Mouse (Mus musculus) midbrain, embryonic 12.5 days (tissue): ENCODE results near the gene Nhp2. TPM values are rescaled to one million over a fixed set of nuclear protein-coding genes. Genes with fewer than 3 reads are reported as not detected.
A peak's percentile ranks its signal among the peaks of the same experiment; 100 is the strongest.
"Not testable (repeated sequence)": the region's sequence is repeated elsewhere in the genome, so short reads cannot be mapped to it uniquely, and the experiment has no call there.

Source experiments
- ATAC-seq: fragments of 200-750 bp; cut with Nextera tagmentation; 2 replicates; pipeline ENCODE4 v1.8.0; 2017; ENCODE audit warnings: low read depth, moderate TSS enrichment, moderate library complexity; ENCODE audit not compliant: low FRiP score
- H3K27ac ChIP-seq: fragments of 300-500 bp; sonication (generic); replicated peaks from 2 replicates; pipeline ENCODE4 v1.5.1; 2016; ENCODE audit warnings: mild to moderate bottlenecking
- H3K27me3 ChIP-seq: fragments of 300-500 bp; sonication (generic); 2 replicates; pipeline ENCODE4 v1.6.1; 2016; ENCODE audit warnings: mild to moderate bottlenecking
- H3K36me3 ChIP-seq: fragments of 300-500 bp; sonication (generic); 2 replicates; pipeline ENCODE4 v1.6.1; 2016
- H3K4me1 ChIP-seq: fragments of 300-500 bp; sonication (generic); 2 replicates; pipeline ENCODE4 v1.6.1; 2016
- H3K4me2 ChIP-seq: fragments of 300-500 bp; sonication (generic); replicated peaks from 2 replicates; pipeline ENCODE4 v1.6.1; 2016; ENCODE audit warnings: mild to moderate bottlenecking, moderate library complexity
- H3K4me3 ChIP-seq: fragments of 300-500 bp; sonication (generic); 2 replicates; pipeline ENCODE4 v1.5.1; 2016; ENCODE audit warnings: mild to moderate bottlenecking
- H3K9ac ChIP-seq: fragments of 300-500 bp; sonication (generic); replicated peaks from 2 replicates; pipeline ENCODE4 v1.6.1; 2016; ENCODE audit warnings: mild to moderate bottlenecking, moderate library complexity
- H3K9me3 ChIP-seq: fragments of 300-500 bp; sonication (generic); 2 replicates; pipeline ENCODE4 v1.6.1; 2016; ENCODE audit warnings: mild to moderate bottlenecking
- WGBS: fragments of 180-500 bp; shearing (Covaris S2); methylation state at CpG from one replicate; pipeline ENCODE4 v1.1.7; 2016; 5-methylcytosine and 5-hydroxymethylcytosine counted together
- polyA plus RNA-seq: library from polyadenylated mRNA; unstranded; fragments of >200 nt; fragmentation: Nextera tagmentation; extraction: Ambion mirVana; gene quantifications from 2 replicates; pipeline ENCODE4 v1.2.1, GENCODE M21; 2016

The Nhp2 gene
- polyA plus RNA-seq, 1 experiment from 2014 or later: 128 TPM

DNA sequence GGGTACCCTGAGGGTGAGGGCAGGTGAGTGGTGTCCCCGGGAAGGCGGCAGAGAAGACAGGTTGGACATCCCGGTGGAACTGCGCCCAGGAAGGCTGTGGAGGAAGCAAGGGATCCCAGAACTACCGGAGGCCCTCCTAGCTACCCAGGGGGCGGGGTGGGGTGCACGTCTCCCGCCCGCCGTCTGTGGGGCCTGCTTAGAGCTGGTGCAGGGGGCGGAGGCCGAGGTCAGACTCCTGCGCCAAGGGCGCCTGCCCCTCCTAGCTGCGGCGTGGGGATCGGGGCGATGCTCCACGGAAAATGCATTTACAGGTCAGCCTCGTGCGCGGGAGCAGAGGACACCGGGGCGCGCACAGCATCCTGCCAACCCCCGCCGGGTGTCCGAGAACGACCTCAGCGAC is 30.7 kb downstream of the Nhp2 start:
- no peak for ATAC-seq
- peak overlapping the region; percentile 62 for H3K9ac ChIP-seq
- no peaks in the 10 kb centered on the region for H3K36me3 ChIP-seq
- peaks cover 30% of the 10 kb centered on the region for H3K27me3 ChIP-seq
- peak overlapping the region; percentile 87 for H3K4me2 ChIP-seq
- H3K27ac ChIP-seq: no peak overlapping the region
- H3K4me1 ChIP-seq: peaks cover 31% of the 10 kb centered on the region
- H3K9me3 ChIP-seq: no peaks in the 10 kb centered on the region
- WGBS: under 1% methylated on average over 30 of the region's 30 CpGs
- peak overlapping the region; percentile 58 for H3K4me3 ChIP-seq

DNA sequence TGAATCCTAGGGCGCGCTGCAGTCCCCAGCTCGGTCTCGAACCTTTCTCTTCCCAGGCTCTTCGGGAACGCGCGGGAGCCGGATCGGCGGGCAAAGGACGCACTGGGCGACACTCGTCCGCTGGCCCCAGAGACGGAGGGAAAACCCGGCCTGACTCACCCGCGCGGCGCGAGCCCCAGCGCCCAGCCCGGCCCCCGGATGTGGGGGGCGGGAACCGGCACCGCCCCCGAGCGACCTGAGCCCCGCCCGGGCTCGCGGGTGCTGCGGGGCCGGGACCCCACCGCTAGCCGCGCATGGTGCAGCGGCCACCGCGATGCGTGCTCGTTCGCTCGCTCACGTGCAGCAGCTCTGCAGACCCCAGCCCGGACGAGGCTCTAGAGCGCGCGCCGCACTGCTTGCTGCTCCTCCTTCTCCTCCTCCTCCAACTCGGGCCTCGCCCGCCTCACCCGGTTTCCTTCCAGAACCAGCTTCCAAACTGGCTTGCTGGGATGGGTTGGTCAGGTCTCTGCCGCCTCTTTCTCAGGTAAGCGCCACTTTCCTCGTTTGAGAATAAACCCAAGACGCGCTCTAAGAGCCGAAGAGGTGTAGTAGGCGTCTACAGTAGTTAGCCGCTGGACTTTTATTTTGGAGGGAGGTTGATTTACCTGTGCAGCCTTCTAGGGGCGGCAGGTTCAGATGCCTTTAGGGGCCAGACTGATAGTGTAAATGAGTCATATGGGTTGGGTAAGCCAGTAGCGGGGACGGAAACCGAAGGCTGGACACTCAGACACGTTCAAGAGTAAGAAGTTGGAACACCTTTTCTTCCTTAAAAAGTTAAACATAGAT is 31.4 kb downstream of the Nhp2 start, which contains the start of the genes N4bp3 and D930048N14Rik:
Gene N4bp3 (minus strand): TSS at position 152 of the 825 bp plus-strand sequence.
Gene D930048N14Rik (plus strand): TSS at position 264 of the 825 bp plus-strand sequence.
- no peak within 1 kb of the TSS for H3K27ac ChIP-seq
- peaks cover 30% of the 10 kb centered on the region for H3K27me3 ChIP-seq
- under 1% methylated on average over 58 of the region's 70 CpGs for WGBS

DNA sequence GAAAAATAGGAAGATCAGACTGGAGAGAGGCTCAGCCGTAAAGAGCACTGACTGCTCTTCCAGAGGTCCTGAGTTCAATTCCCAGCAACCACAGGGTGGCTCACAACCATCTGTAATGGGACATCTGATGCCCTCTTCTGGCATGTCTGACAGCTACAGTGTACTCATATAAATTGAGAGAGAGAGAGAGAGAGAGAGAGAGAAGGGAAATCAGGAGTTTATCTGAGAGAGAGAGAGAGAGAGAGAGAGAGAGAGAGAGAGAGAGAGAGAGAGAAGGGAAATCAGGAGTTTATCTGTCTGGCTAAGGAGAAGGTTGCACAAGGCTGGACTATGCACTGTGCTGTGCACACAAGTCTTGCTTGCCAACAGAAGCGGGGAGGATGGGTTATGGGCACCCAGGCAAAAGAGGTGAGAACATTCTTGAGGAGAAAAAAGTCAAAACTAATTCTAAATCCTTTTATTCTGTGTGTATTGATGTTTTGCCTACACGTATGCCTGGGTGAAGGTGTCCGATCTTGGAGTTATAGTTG is 33.4 kb downstream of the Nhp2 start:
- Histone ChIP-seq H3K9ac (no peak overlapping the region), H3K4me3 (no peak overlapping the region), H3K27me3 (peaks cover 30% of the 10 kb centered on the region), H3K4me2 (no peak overlapping the region), H3K36me3 (no peaks in the 10 kb centered on the region), H3K9me3 (no peaks in the 10 kb centered on the region), H3K4me1 (peaks cover 30% of the 10 kb centered on the region), H3K27ac (no peak overlapping the region)
- no peak for ATAC-seq
- 92% methylated on average over 4 of the region's 4 CpGs for WGBS

More for the DNA sequence above, 31.4 kb downstream of the Nhp2 start, which contains the start of the genes N4bp3 and D930048N14Rik:
- H3K9me3 ChIP-seq: no peaks in the 10 kb centered on the region
- no peaks in the 10 kb centered on the region for H3K36me3 ChIP-seq
- H3K9ac ChIP-seq: peak within 1 kb of the TSS; percentile 62
- peaks cover 31% of the 10 kb centered on the region for H3K4me1 ChIP-seq
- H3K4me2 ChIP-seq: peak within 1 kb of the TSS; percentile 87
- ATAC-seq: peak; percentile 47; the same call in 1 of the 2 replicates
- peak within 1 kb of the TSS; percentile 58 for H3K4me3 ChIP-seq

DNA sequence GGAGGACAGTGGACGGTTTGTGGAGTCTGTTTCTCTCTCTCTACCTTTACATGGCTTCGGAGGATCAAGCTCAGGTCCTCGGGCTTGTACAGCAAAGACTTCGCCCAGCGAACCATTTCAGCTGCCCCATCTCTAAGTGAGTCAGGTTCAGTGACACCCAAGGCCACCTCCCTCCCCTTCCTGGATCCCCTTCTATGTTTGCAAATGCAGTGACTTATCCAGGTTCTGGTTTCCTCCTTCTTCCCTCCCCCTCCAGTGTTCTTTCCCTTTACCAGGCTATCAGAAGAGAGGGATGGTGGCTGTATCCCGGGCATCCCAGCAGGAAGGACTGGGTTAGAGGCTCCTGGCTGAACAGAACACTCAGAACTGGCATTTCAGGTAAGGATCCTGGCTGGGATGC is 34.2 kb downstream of the Nhp2 start:
- no peak for ATAC-seq
- Histone ChIP-seq H3K27me3 (peaks cover 30% of the 10 kb centered on the region), H3K9ac (no peak overlapping the region), H3K4me1 (peaks cover 22% of the 10 kb centered on the region), H3K9me3 (no peaks in the 10 kb centered on the region), H3K27ac (no peak overlapping the region; the same call in 1 of the 2 replicates), H3K36me3 (no peaks in the 10 kb centered on the region), H3K4me3 (no peak overlapping the region), H3K4me2 (no peak overlapping the region)
- WGBS: 89% methylated on average over 6 of the region's 6 CpGs

DNA sequence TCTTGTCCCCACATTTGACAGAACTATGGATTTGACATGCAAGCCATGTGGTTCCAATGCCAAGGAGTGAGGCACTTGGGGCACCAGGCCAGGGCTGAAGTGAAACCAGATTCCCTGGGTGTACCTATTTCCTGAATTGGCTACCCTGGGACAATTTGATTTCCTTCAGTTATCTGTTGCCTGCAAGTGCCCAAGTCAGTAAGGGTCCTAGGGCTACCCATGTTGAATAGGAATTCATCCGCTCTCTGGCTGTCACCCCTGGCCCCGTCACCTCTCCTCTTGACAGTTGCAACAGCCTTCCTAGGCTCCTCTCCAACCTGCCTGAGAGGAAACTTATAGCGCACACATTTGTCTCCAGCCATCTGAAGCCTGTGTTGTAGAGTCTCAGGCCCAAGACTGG is 35.4 kb downstream of the Nhp2 start:
- peaks cover 11% of the 10 kb centered on the region for H3K4me1 ChIP-seq
- H3K36me3 ChIP-seq: no peaks in the 10 kb centered on the region
- peaks cover 23% of the 10 kb centered on the region for H3K27me3 ChIP-seq
- H3K9ac ChIP-seq: no peak overlapping the region
- H3K9me3 ChIP-seq: no peaks in the 10 kb centered on the region
- 90% methylated on average over 3 of the region's 3 CpGs for WGBS
- no peak overlapping the region for H3K27ac ChIP-seq
- H3K4me2 ChIP-seq: no peak overlapping the region
- no peak for ATAC-seq
- no peak overlapping the region for H3K4me3 ChIP-seq

DNA sequence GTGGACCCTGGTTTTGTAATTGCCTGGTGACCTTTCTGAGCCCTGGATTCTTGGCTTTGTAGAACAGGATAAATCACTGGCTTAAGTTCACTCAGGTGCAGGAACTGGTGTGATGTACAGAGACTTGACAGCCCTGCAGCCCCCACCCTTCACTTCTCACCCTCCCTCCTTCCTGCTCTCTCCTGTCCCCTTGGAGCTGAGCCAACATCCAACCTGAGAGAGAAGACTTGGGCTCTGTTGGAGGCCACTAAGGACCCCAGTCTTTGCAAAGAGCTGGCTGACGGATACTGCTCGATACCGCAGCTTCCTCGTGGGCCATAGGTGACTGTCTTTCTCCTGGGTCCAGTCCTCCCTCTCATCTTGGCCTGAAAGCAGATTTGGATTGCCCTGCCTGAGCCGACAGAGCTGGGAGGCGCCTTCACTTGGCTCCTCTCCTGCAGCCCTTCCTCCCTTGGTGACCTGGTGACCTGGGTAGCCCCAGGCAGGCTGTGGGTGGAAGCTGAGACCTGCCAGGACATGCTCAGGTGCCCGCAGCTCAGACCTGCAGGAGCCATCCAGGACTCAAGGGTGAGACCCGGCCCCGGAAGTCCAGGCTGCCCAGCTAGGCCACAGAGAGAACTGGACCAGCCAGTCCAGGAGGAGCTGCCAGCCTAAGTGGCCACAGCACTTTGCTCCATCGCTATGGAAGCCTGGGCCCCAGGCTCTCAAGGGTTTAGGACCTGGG is 37.4 kb downstream of the Nhp2 start:
- H3K9me3 ChIP-seq: no peaks in the 10 kb centered on the region
- H3K27me3 ChIP-seq: peaks cover 2% of the 10 kb centered on the region; the same call in 1 of the 2 replicates
- no peak overlapping the region for H3K27ac ChIP-seq
- H3K4me2 ChIP-seq: no peak overlapping the region
- no peak for ATAC-seq
- H3K4me3 ChIP-seq: no peak overlapping the region
- no peaks in the 10 kb centered on the region for H3K4me1 ChIP-seq
- WGBS: 89% methylated on average over 10 of the region's 10 CpGs
- H3K9ac ChIP-seq: no peak overlapping the region
- no peaks in the 10 kb centered on the region for H3K36me3 ChIP-seq

DNA sequence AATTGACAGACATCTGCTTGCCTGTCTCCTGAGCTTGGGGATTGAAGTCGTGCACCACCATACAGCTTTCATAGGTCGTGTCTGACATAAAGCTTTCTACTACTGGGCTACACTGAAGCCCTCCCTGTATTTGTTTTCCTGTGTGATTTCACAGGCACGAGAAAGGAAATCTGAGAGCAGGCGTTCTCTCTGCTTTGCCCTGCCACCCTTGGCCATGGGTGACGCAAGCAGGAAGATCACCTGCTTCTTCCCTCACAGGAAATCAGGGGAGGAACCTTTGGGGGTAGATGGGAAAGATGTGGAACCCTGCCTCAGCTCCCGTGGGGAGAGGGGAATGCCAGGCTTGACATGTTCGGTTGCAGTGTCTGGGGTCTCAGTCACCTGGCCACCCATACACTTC is 38.8 kb downstream of the Nhp2 start:
- H3K36me3 ChIP-seq: no peaks in the 10 kb centered on the region
- H3K9ac ChIP-seq: no peak overlapping the region
- no peak overlapping the region for H3K4me2 ChIP-seq
- H3K9me3 ChIP-seq: no peaks in the 10 kb centered on the region
- no peak for ATAC-seq
- H3K4me1 ChIP-seq: no peaks in the 10 kb centered on the region
- H3K27ac ChIP-seq: no peak overlapping the region
- H3K27me3 ChIP-seq: no peaks in the 10 kb centered on the region
- H3K4me3 ChIP-seq: no peak overlapping the region
- 70% methylated on average over 7 of the region's 7 CpGs for WGBS

DNA sequence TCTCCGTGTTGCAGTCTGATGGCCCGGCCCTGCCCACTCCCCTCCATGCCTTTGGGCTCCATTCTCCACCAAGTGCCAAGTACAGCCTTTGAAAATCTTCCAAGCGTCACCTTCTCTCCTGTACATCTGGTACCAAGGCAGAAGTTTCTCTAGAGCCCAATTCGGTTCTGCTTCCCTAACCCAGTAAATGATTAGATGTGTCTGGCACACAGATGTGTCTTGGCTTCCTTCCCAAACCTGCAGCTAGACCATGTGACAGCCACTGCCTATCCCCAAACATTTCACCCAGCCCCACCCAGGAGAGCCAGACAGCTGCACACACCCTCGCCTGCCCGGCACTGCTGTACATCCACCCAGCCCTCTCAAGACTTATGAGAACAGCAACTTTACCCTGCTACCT is 39.2 kb downstream of the Nhp2 start:
- no peaks in the 10 kb centered on the region for H3K27me3 ChIP-seq

DNA sequence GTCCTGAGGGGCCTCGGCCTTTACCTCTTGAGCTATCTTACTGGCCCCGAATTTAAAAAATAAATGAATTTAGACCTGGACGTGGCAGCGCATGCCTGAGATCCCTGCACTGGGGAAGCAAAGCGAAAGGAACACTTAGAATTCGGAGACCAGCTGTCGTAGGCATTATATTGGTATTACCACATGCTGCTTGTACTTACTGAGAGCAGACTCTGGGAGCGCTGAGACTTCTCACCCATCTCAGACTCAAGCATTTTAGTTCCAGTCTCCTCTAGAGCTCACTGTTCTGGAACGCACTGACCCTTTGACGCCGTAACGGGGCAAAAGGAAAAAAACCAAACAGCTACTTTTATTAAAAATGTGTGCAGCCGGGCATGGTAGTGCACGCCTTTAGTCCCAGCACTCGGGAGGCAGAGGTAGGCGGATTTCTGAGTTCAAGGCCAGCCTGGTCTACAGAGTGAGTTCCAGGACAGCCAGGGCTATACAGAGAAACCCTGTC is 42.4 kb downstream of the Nhp2 start:
- H3K36me3 ChIP-seq: no peaks in the 10 kb centered on the region
- WGBS: 79% methylated on average over 16 of the region's 16 CpGs
- no peak overlapping the region for H3K4me3 ChIP-seq
- no peak overlapping the region for H3K4me2 ChIP-seq
- H3K27ac ChIP-seq: no peak overlapping the region
- H3K9ac ChIP-seq: no peak overlapping the region
- no peak for ATAC-seq
- H3K4me1 ChIP-seq: no peaks in the 10 kb centered on the region
- no peaks in the 10 kb centered on the region for H3K9me3 ChIP-seq
- H3K27me3 ChIP-seq: no peaks in the 10 kb centered on the region

More for the DNA sequence above, 39.2 kb downstream of the Nhp2 start:
- no peak overlapping the region for H3K9ac ChIP-seq
- 78% methylated on average over 6 of the region's 6 CpGs for WGBS
- no peak for ATAC-seq
- no peak overlapping the region for H3K4me3 ChIP-seq
- H3K27ac ChIP-seq: no peak overlapping the region
- no peak overlapping the region for H3K4me2 ChIP-seq
- no peaks in the 10 kb centered on the region for H3K9me3 ChIP-seq
- H3K36me3 ChIP-seq: no peaks in the 10 kb centered on the region
- H3K4me1 ChIP-seq: no peaks in the 10 kb centered on the region

DNA sequence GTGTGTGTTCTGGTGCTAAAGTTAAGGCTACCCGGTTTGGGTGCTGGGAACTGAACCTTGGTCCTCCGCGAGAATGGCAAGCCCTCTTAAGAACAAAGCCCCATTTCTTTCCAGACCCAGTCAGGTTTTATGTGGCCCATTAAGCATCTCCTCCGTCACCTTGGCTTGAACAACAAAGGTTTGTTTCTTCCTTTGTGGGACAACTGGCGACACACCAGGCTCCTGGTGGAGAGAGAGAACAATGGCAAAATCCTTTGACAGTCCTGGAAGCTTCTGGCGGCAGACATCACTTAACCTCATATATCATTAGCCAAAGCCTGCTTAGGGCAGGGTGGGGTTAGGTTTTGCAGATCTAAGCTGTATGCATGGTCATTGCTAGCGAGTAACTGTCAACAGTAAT is 43.1 kb downstream of the Nhp2 start:
- 81% methylated on average over 6 of the region's 7 CpGs for WGBS
- Histone ChIP-seq H3K27me3 (no peaks in the 10 kb centered on the region), H3K9me3 (no peaks in the 10 kb centered on the region), H3K4me3 (no peak overlapping the region), H3K36me3 (no peaks in the 10 kb centered on the region), H3K9ac (no peak overlapping the region), H3K4me1 (no peaks in the 10 kb centered on the region), H3K4me2 (no peak overlapping the region), H3K27ac (no peak overlapping the region)
- no peak for ATAC-seq

DNA sequence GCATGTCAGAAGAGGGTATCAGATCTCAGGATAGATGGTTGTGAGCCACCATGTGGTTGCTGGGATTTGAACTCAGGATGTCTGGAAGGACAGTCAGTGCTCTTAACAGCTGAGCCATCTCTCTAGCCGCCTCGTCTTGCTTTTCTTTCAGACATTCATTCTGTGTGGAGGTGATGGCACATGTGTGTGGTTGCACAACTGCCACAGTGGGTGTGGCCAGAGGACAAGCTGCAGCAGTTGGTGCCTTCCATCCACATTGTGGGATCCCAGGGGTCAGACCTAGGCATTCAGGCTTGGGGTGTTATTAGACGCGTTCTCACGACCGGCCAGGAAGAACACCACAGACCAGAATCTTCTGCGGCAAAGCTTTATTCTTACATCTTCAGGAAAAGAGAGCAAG is 45.2 kb downstream of the Nhp2 start:
- 95% methylated on average over 7 of the region's 7 CpGs for WGBS
- H3K4me1 ChIP-seq, H3K9me3 ChIP-seq, H3K27me3 ChIP-seq, H3K9ac ChIP-seq, H3K27ac ChIP-seq, ATAC-seq, H3K4me2 ChIP-seq, H3K36me3 ChIP-seq, H3K4me3 ChIP-seq: not testable (repeated sequence)

DNA sequence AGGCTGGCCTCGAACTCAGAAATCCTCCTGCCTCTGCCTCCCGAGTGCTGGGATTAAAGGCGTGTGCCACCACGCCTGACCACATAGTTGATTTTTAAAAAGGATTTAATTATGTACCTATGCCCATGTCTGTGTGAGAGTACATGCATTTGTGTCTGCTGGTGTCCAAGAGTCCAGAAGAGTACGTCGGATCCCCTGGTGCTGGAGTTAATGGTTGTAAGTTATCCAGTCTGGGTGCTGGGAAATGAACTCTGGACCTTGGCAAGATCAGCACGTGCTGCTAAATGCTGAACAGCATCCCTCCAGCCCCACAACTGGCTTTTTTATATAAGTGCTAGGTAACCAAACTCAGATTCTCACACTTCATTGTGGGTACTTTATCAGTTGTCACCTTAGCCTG is 51.3 kb downstream of the Nhp2 start:
- H3K4me2 ChIP-seq: no peak overlapping the region
- H3K4me3 ChIP-seq: no peak overlapping the region
- H3K4me1 ChIP-seq: no peaks in the 10 kb centered on the region
- no peaks in the 10 kb centered on the region for H3K27me3 ChIP-seq
- WGBS: 93% methylated on average over 7 of the region's 7 CpGs
- H3K27ac ChIP-seq: no peak overlapping the region
- no peak overlapping the region for H3K9ac ChIP-seq
- no peaks in the 10 kb centered on the region for H3K36me3 ChIP-seq
- ATAC-seq: no peak
- H3K9me3 ChIP-seq: no peaks in the 10 kb centered on the region
